Mouse (Mus musculus) fibroblast of lung, adult 2 months (primary cell): Measurements from ENCODE around the gene Grin1.

Source experiments
- DNase-seq: peaks from one replicate; pipeline ENCODE4 v3.0.0-alpha.2; 2011; ENCODE audit warnings: low read depth

The Grin1 gene

GRCm38 (mm10) chr2:25318119-25318966 lies 644 bp downstream of the Grin1 start:
- no peak for DNase-seq

GRCm38 (mm10) chr2:25311491-25311891 lies 7.5 kb downstream of the Grin1 start:
- no peak for DNase-seq

- DNase-seq: no peak
Measured at GRCm38 (mm10) chr2:25310969-25311368, 8.0 kb downstream of the Grin1 start.

- DNase-seq: no peak
Measured at GRCm38 (mm10) chr2:25310180-25310579, 8.8 kb downstream of the Grin1 start.

GRCm38 (mm10) chr2:25305587-25306359 lies 13.2 kb downstream of the Grin1 start:
- DNase-seq: no peak

GRCm38 (mm10) chr2:25304657-25305541 lies 14.1 kb downstream of the Grin1 start:
- DNase-seq: no peak

- no peak for DNase-seq
Measured at GRCm38 (mm10) chr2:25303931-25304656, 14.9 kb downstream of the Grin1 start.

- DNase-seq: no peak
Measured at GRCm38 (mm10) chr2:25303452-25303851, 15.5 kb downstream of the Grin1 start.

- DNase-seq: no peak
Measured at GRCm38 (mm10) chr2:25298046-25298445, 20.9 kb downstream of the Grin1 start.

GRCm38 (mm10) chr2:25297093-25297492 lies 21.9 kb downstream of the Grin1 start:
- no peak for DNase-seq

GRCm38 (mm10) chr2:25293706-25294105 lies 25.3 kb downstream of the Grin1 start:
- DNase-seq: no peak

- no peak for DNase-seq
Measured at GRCm38 (mm10) chr2:25292856-25293255, 26.1 kb downstream of the Grin1 start.

- DNase-seq: no peak
Measured at GRCm38 (mm10) chr2:25292054-25292544, 26.9 kb downstream of the Grin1 start.

- DNase-seq: no peak
Measured at GRCm38 (mm10) chr2:25291184-25292053, 27.6 kb downstream of the Grin1 start.

- DNase-seq: no peak
Measured at GRCm38 (mm10) chr2:25290816-25291130, 28.2 kb downstream of the Grin1 start.

- no peak for DNase-seq
Measured at GRCm38 (mm10) chr2:25290101-25290815, 28.7 kb downstream of the Grin1 start.

GRCm38 (mm10) chr2:25289651-25290050 lies 29.3 kb downstream of the Grin1 start, which contains the start of gene Lrrc26:
Gene Lrrc26 (plus strand): TSS chr2:25289915.
- DNase-seq: no peak

GRCm38 (mm10) chr2:25288734-25289345 lies 30.1 kb downstream of the Grin1 start:
- DNase-seq: no peak

- DNase-seq: no peak
Measured at GRCm38 (mm10) chr2:25287927-25288649, 30.9 kb downstream of the Grin1 start, which contains the start of gene Tmem210. Gene Tmem210 (plus strand): TSS chr2:25288145.
